Mouse (Mus musculus) embryonic facial prominence, embryonic 14.5 days (tissue): ENCODE data around the gene Hivep2. TPM values are rescaled to one million over a fixed set of nuclear protein-coding genes. Genes with fewer than 3 reads are reported as not detected.

ENCODE experiments used
- ATAC-seq: fragments of 200-750 bp; cut with Nextera tagmentation; 2 replicates; pipeline ENCODE4 v1.8.0; 2017; ENCODE audit warnings: low read depth, moderate number of reproducible peaks, moderate TSS enrichment
- DNase-seq: peaks from one replicate; pipeline ENCODE4 v3.0.0-alpha.2; 2015; ENCODE audit warnings: low spot score
- H3K27ac ChIP-seq: fragments of 300-500 bp; sonication (generic); replicated peaks from 2 replicates; pipeline ENCODE4 v1.5.1; 2014; ENCODE audit warnings: low read depth, mild to moderate bottlenecking, low read length, moderate library complexity
- H3K27me3 ChIP-seq: fragments of 300-500 bp; sonication (generic); replicated peaks from 2 replicates; pipeline ENCODE4 v1.6.1; 2014; ENCODE audit warnings: low read length; ENCODE audit not compliant: control insufficient read depth, insufficient read depth
- H3K36me3 ChIP-seq: fragments of 300-500 bp; sonication (generic); 2 replicates; pipeline ENCODE4 v1.6.1; 2014; ENCODE audit warnings: low read length, mixed read lengths; ENCODE audit not compliant: control insufficient read depth, insufficient read depth
- H3K4me1 ChIP-seq: fragments of 300-500 bp; sonication (generic); 2 replicates; pipeline ENCODE4 v1.6.1; 2014; ENCODE audit warnings: antibody characterized with exemption, low read length; ENCODE audit not compliant: control insufficient read depth, insufficient read depth
- H3K4me2 ChIP-seq: fragments of 300-500 bp; sonication (generic); 2 replicates; pipeline ENCODE4 v1.6.1; 2014; ENCODE audit warnings: low read depth, mild to moderate bottlenecking, low read length, moderate library complexity, mixed read lengths
- H3K4me3 ChIP-seq: fragments of 300-500 bp; sonication (generic); 2 replicates; pipeline ENCODE4 v1.5.1; 2014; ENCODE audit warnings: low read depth, mild to moderate bottlenecking, low read length
- H3K9ac ChIP-seq: fragments of 300-500 bp; sonication (generic); 2 replicates; pipeline ENCODE4 v1.6.1; 2014; ENCODE audit warnings: low read depth, mild to moderate bottlenecking, low read length, moderate library complexity, mixed read lengths
- H3K9me3 ChIP-seq: fragments of 300-500 bp; sonication (generic); 2 replicates; pipeline ENCODE4 v1.6.1; 2016; ENCODE audit warnings: low read length; ENCODE audit not compliant: control insufficient read depth
- WGBS: fragments of 180-500 bp; shearing (Covaris S2); extraction: QIAGEN DNeasy Blood & Tissue Kit; methylation state at CpG from one replicate; pipeline ENCODE4 v1.1.7; 2014; 5-methylcytosine and 5-hydroxymethylcytosine counted together
- polyA plus RNA-seq: library from polyadenylated mRNA; unstranded; fragments of >200 nt; fragmentation: Nextera tagmentation; extraction: Ambion mirVana; gene quantifications from 2 replicates; pipeline ENCODE4 v1.2.1, GENCODE M21; 2014

Gene Hivep2
- polyA plus RNA-seq, 1 experiment from 2014 or later, result 14.8 TPM

GRCm38 (mm10) chr10:14193702-14194101 is 227.8 kb downstream of the Hivep2 start:
- 65% methylated on average over 4 of the region's 4 CpGs for WGBS
- H3K36me3 ChIP-seq, result no peaks in the 10 kb centered on the region

GRCm38 (mm10) chr10:14195778-14196650 is 230.1 kb downstream of the Hivep2 start:
- no peaks in the 10 kb centered on the region for H3K9me3 ChIP-seq
- H3K27me3 ChIP-seq, result no peaks in the 10 kb centered on the region
- H3K36me3 ChIP-seq, result no peaks in the 10 kb centered on the region
- WGBS, result 67% methylated on average over 17 of the region's 17 CpGs
- no peaks in the 10 kb centered on the region for H3K4me1 ChIP-seq
- ATAC-seq (no peak), DNase-seq (peak; percentile 41)
- H3K4me2 ChIP-seq, result no peak overlapping the region
- H3K9ac ChIP-seq, result no peak overlapping the region
- no peak overlapping the region for H3K27ac ChIP-seq
- no peak overlapping the region for H3K4me3 ChIP-seq

More at GRCm38 (mm10) chr10:14193702-14194101, 227.8 kb downstream of the Hivep2 start:
- Histone ChIP-seq H3K9ac (no peak overlapping the region), H3K4me1 (no peaks in the 10 kb centered on the region), H3K9me3 (no peaks in the 10 kb centered on the region), H3K4me3 (no peak overlapping the region), H3K27me3 (no peaks in the 10 kb centered on the region), H3K27ac (no peak overlapping the region), H3K4me2 (no peak overlapping the region)
- no peak for ATAC-seq
- DNase-seq, result no peak

GRCm38 (mm10) chr10:14196785-14197184 is 230.9 kb downstream of the Hivep2 start:
- 84% methylated on average over 7 of the region's 7 CpGs for WGBS
- Histone ChIP-seq H3K9me3 (no peaks in the 10 kb centered on the region), H3K27me3 (no peaks in the 10 kb centered on the region), H3K4me2 (no peak overlapping the region), H3K4me1 (no peaks in the 10 kb centered on the region), H3K4me3 (no peak overlapping the region), H3K9ac (no peak overlapping the region), H3K36me3 (no peaks in the 10 kb centered on the region), H3K27ac (no peak overlapping the region)
- ATAC-seq (no peak), DNase-seq (no peak)

- H3K4me2 ChIP-seq, result no peak overlapping the region
- H3K36me3 ChIP-seq, result no peaks in the 10 kb centered on the region
- no peaks in the 10 kb centered on the region for H3K27me3 ChIP-seq
- no peaks in the 10 kb centered on the region for H3K9me3 ChIP-seq
- ATAC-seq, result no peak
- WGBS, result 71% methylated on average over 6 of the region's 6 CpGs
- no peak overlapping the region for H3K9ac ChIP-seq
- H3K4me3 ChIP-seq, result no peak overlapping the region
- no peaks in the 10 kb centered on the region for H3K4me1 ChIP-seq
- no peak overlapping the region for H3K27ac ChIP-seq
- DNase-seq, result no peak
Observed at GRCm38 (mm10) chr10:14197261-14197660, 231.4 kb downstream of the Hivep2 start.

- Histone ChIP-seq H3K4me3 (no peak overlapping the region), H3K9me3 (no peaks in the 10 kb centered on the region), H3K36me3 (no peaks in the 10 kb centered on the region), H3K27ac (no peak overlapping the region), H3K4me2 (no peak overlapping the region), H3K4me1 (no peaks in the 10 kb centered on the region), H3K27me3 (no peaks in the 10 kb centered on the region), H3K9ac (no peak overlapping the region)
- DNase-seq, result no peak
- ATAC-seq, result no peak
- 74% methylated on average over 7 of the region's 7 CpGs for WGBS
Observed at GRCm38 (mm10) chr10:14199332-14199731, 233.5 kb downstream of the Hivep2 start.

GRCm38 (mm10) chr10:14200310-14200709 is 234.4 kb downstream of the Hivep2 start:
- DNase-seq (peak; percentile 59), ATAC-seq (0 out of 2 replicates have a peak, but pooled peaks have one; percentile 53)
- Histone ChIP-seq H3K4me1 (no peaks in the 10 kb centered on the region), H3K4me3 (no peak overlapping the region), H3K36me3 (no peaks in the 10 kb centered on the region), H3K9me3 (no peaks in the 10 kb centered on the region), H3K27ac (no peak overlapping the region), H3K4me2 (no peak overlapping the region), H3K9ac (no peak overlapping the region), H3K27me3 (no peaks in the 10 kb centered on the region)
- 10% methylated on average over 2 of the region's 2 CpGs for WGBS

Other genes starting within 250 kb of the Hivep2 start
- gene Aig1, start 97.1 kb upstream of the Hivep2 start, polyA plus RNA-seq, result 35.8 and 36.1 TPM in 2 replicates